Mouse (Mus musculus) intestine, embryonic 16.5 days (tissue): ENCODE results near the gene Arl2bp. TPM values are rescaled to one million over a fixed set of nuclear protein-coding genes. Genes with fewer than 3 reads are reported as not detected.

ENCODE experiments used
- ATAC-seq: fragments of 200-750 bp; cut with Nextera tagmentation; 2 replicates; pipeline ENCODE4 v1.8.0; 2017; ENCODE audit warnings: moderate TSS enrichment, moderate library complexity
- H3K27ac ChIP-seq: fragments of 300-500 bp; sonication (generic); 2 replicates; pipeline ENCODE4 v1.5.1; 2014; ENCODE audit warnings: mild to moderate bottlenecking, low read length
- H3K27me3 ChIP-seq: fragments of 300-500 bp; sonication (generic); replicated peaks from 2 replicates; pipeline ENCODE4 v1.6.1; 2014; ENCODE audit warnings: low read length, control low read depth, mixed read lengths; ENCODE audit not compliant: control insufficient read depth, insufficient read depth
- H3K36me3 ChIP-seq: fragments of 300-500 bp; sonication (generic); 2 replicates; pipeline ENCODE4 v1.6.1; 2014; ENCODE audit warnings: low read length, control low read depth; ENCODE audit not compliant: control insufficient read depth, insufficient read depth
- H3K4me1 ChIP-seq: fragments of 300-500 bp; sonication (generic); 2 replicates; pipeline ENCODE4 v1.6.1; 2014; ENCODE audit warnings: low read length, control low read depth, mixed read lengths; ENCODE audit not compliant: control insufficient read depth, insufficient read depth
- H3K4me2 ChIP-seq: fragments of 300-500 bp; sonication (generic); 2 replicates; pipeline ENCODE4 v1.6.1; 2014; ENCODE audit warnings: low read depth, low read length, control low read depth
- H3K4me3 ChIP-seq: fragments of 300-500 bp; sonication (generic); 2 replicates; pipeline ENCODE4 v1.5.1; 2014; ENCODE audit warnings: mild to moderate bottlenecking, low read length
- H3K9ac ChIP-seq: fragments of 300-500 bp; sonication (generic); 2 replicates; pipeline ENCODE4 v1.6.1; 2014; ENCODE audit warnings: low read depth, low read length
- H3K9me3 ChIP-seq: fragments of 300-500 bp; sonication (generic); 2 replicates; pipeline ENCODE4 v1.6.1; 2016; ENCODE audit warnings: low read length, control low read depth; ENCODE audit not compliant: control insufficient read depth
- WGBS: fragments of 180-500 bp; shearing (Covaris S2); extraction: QIAGEN DNeasy Blood & Tissue Kit; methylation state at CpG from one replicate; pipeline ENCODE4 v1.1.7; 2014; 5-methylcytosine and 5-hydroxymethylcytosine counted together
- polyA plus RNA-seq: library from polyadenylated mRNA; unstranded; fragments of >200 nt; fragmentation: Nextera tagmentation; extraction: Ambion mirVana; gene quantifications from 2 replicates; pipeline ENCODE4 v1.2.1, GENCODE M21; 2015

The Arl2bp gene
- polyA plus RNA-seq, 1 experiment from 2014 or later = 104 TPM

- no peak overlapping the region for H3K9ac ChIP-seq
- no peaks in the 10 kb centered on the region for H3K9me3 ChIP-seq
- WGBS = 70% methylated on average over 4 of the region's 4 CpGs
- no peak for ATAC-seq
- H3K27me3 ChIP-seq = peaks cover 13% of the 10 kb centered on the region
- no peak overlapping the region for H3K4me2 ChIP-seq
- H3K27ac ChIP-seq = no peak overlapping the region
- H3K4me1 ChIP-seq = peaks cover 2% of the 10 kb centered on the region; the same call in 1 of the 2 replicates
- no peaks in the 10 kb centered on the region for H3K36me3 ChIP-seq
- H3K4me3 ChIP-seq = no peak overlapping the region
Observed at GRCm38 (mm10) chr8:94700421-94700935, 34.1 kb downstream of the Arl2bp start.

DNA sequence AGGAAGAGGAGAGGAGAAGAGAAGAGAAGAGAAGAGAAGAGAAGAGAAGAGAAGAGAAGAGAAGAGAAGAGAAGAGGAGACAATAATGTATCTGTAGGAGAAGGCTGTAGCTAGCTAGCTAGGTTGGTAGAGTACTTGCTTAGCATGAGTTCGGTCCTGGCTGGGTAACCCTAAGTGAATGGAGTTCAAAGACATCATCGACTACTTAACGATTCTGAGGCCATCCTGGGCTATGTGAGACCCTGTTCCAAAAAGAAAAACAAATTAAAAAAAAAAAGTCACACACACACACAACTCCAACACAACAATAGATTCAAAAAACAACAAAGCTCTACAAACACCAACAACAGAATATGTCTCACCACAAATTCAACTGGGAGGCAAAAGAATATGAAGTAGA, 35.8 kb downstream of the Arl2bp start:
- H3K4me2 ChIP-seq = peak overlapping the region; percentile 62; the same call in 1 of the 2 replicates

DNA sequence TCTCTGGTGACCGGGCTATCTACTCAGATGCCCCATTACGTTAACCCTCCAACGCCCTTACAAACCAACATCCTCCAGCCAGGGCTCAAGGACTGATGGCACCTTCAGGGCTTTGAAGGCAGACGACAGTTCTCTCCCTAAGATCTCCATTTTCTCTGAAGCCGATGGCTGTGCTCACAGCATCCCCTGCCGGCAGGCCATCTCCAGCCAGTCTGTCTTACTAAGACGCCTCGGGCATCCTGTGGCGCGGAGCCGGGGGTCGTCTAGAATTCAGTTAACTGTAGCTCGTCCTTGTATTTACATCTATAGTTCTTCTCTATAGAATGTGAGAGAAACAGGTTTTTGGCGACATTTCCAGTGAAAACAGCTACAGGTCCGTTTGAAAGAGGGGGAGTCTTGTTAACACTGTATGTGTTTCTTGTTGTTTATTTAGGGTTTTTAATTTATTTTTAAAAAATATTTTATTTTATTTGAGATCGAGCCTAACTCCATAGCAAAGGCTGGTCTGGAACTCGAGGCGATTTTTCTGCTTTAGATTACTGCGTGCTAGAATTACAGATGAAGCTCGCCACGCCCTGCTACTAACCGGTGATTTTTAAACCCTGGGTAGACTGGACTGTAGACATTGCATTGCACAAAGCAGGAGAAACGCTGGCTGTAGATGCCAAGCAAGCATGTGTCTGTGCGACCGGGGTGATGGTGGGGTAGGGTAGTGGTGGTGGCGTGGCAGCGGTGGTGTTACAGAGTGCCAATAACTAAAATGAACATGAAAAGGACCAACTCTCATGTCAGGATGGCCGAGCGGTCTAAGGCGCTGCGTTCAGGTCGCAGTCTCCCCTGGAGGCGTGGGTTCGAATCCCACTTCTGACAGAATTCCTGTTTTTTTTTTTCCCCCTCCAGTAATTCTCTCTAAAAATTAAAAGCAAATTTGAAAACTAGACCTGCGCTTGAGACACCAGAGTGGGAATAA, 36.7 kb downstream of the Arl2bp start:
- peak overlapping the region; percentile 49 for H3K9ac ChIP-seq

More for the DNA sequence above, 35.8 kb downstream of the Arl2bp start:
- 0 out of 2 replicates have a peak, but pooled peaks cover 5% of the 10 kb centered on the region for H3K4me1 ChIP-seq
- H3K27ac ChIP-seq = no peak overlapping the region
- H3K36me3 ChIP-seq = no peaks in the 10 kb centered on the region
- 0 out of 2 replicates have a peak, but pooled peaks cover 3% of the 10 kb centered on the region for H3K27me3 ChIP-seq
- ATAC-seq = no peak
- no peak overlapping the region for H3K4me3 ChIP-seq
- H3K9me3 ChIP-seq = no peaks in the 10 kb centered on the region
- no peak overlapping the region for H3K9ac ChIP-seq
- WGBS = 63% methylated on average over 3 of the region's 3 CpGs

DNA sequence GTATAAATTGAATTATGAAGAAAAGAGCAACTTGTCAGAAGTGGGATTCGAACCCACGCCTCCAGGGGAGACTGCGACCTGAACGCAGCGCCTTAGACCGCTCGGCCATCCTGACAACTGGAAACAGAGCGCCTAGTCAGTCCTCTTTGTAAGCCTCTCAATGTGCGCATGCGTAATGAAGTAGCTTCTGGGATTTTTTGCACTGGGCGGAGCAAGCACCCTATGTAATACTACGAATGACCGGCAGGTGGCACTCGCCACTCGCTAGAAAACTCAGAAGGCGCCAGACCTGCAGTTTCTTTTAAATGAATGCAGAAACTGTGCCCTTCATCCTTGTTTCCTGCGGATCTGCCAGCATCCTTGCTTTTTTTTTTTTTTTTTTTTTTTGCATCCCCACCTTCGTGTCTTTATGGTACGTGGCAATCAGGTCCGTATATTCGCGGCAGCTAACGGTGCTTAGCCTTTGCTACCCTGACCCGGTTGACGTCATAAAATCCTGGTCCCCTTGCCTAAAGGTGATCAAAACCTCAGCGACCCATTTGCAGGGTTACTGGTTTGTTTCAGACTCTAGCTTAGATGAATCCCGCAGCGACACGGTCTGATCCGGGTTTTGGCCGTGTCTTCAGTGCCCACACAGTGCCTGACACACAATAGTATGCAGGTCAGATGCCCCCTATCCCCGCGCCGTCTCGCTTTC, 37.7 kb downstream of the Arl2bp start:
- Histone ChIP-seq H3K4me3 (peak overlapping the region; percentile 44), H3K27me3 (no peaks in the 10 kb centered on the region), H3K36me3 (no peaks in the 10 kb centered on the region), H3K4me2 (peak overlapping the region; percentile 72), H3K9me3 (no peaks in the 10 kb centered on the region), H3K27ac (no peak overlapping the region), H3K4me1 (0 out of 2 replicates have a peak, but pooled peaks cover 5% of the 10 kb centered on the region), H3K9ac (peak overlapping the region; percentile 52)
- peak; percentile 90 for ATAC-seq
- under 1% methylated on average over 35 of the region's 35 CpGs for WGBS

More for the DNA sequence above, 36.7 kb downstream of the Arl2bp start:
- peak; percentile 90 for ATAC-seq
- Histone ChIP-seq H3K4me1 (0 out of 2 replicates have a peak, but pooled peaks cover 5% of the 10 kb centered on the region), H3K27ac (no peak overlapping the region; the same call in 1 of the 2 replicates), H3K4me3 (peak overlapping the region; percentile 58), H3K36me3 (no peaks in the 10 kb centered on the region), H3K27me3 (no peaks in the 10 kb centered on the region), H3K4me2 (peak overlapping the region; percentile 62), H3K9me3 (no peaks in the 10 kb centered on the region)
- under 1% methylated on average over 35 of the region's 35 CpGs for WGBS

GRCm38 (mm10) chr8:94704669-94704984, 38.2 kb downstream of the Arl2bp start:
- 0 out of 2 replicates have a peak, but pooled peaks cover 5% of the 10 kb centered on the region for H3K4me1 ChIP-seq
- no peaks in the 10 kb centered on the region for H3K9me3 ChIP-seq
- H3K27me3 ChIP-seq = no peaks in the 10 kb centered on the region
- 16% methylated on average over 9 of the region's 9 CpGs for WGBS
- H3K36me3 ChIP-seq = no peaks in the 10 kb centered on the region
- peak overlapping the region; percentile 72 for H3K4me2 ChIP-seq
- peak overlapping the region; percentile 44 for H3K4me3 ChIP-seq
- peak overlapping the region; percentile 52 for H3K9ac ChIP-seq
- no peak overlapping the region for H3K27ac ChIP-seq
- no peak for ATAC-seq

GRCm38 (mm10) chr8:94705581-94706245, 39.3 kb downstream of the Arl2bp start:
- 82% methylated on average over 10 of the region's 10 CpGs for WGBS
- H3K9ac ChIP-seq = no peak overlapping the region; the same call in 1 of the 2 replicates
- no peak overlapping the region for H3K4me2 ChIP-seq
- no peak overlapping the region for H3K27ac ChIP-seq
- H3K4me3 ChIP-seq = no peak overlapping the region
- H3K27me3 ChIP-seq = no peaks in the 10 kb centered on the region
- no peaks in the 10 kb centered on the region for H3K9me3 ChIP-seq
- H3K4me1 ChIP-seq = 0 out of 2 replicates have a peak, but pooled peaks cover 5% of the 10 kb centered on the region
- ATAC-seq = no peak
- H3K36me3 ChIP-seq = no peaks in the 10 kb centered on the region

- 77% methylated on average over 9 of the region's 9 CpGs for WGBS
- no peaks in the 10 kb centered on the region for H3K36me3 ChIP-seq
- no peaks in the 10 kb centered on the region for H3K27me3 ChIP-seq
- no peaks in the 10 kb centered on the region for H3K9me3 ChIP-seq
- H3K27ac ChIP-seq = no peak overlapping the region
- 0 out of 2 replicates have a peak, but pooled peaks cover 5% of the 10 kb centered on the region for H3K4me1 ChIP-seq
- no peak overlapping the region for H3K4me3 ChIP-seq
- no peak overlapping the region for H3K4me2 ChIP-seq
- no peak for ATAC-seq
- H3K9ac ChIP-seq = no peak overlapping the region
Observed at GRCm38 (mm10) chr8:94706732-94707395, 40.5 kb downstream of the Arl2bp start.

- Histone ChIP-seq H3K9me3 (no peaks in the 10 kb centered on the region), H3K4me3 (no peak overlapping the region), H3K4me2 (no peak overlapping the region), H3K27ac (no peak overlapping the region), H3K9ac (no peak overlapping the region), H3K36me3 (no peaks in the 10 kb centered on the region), H3K27me3 (no peaks in the 10 kb centered on the region), H3K4me1 (0 out of 2 replicates have a peak, but pooled peaks cover 5% of the 10 kb centered on the region)
- 62% methylated on average over 8 of the region's 8 CpGs for WGBS
- no peak for ATAC-seq
Observed at GRCm38 (mm10) chr8:94710336-94710735, 43.9 kb downstream of the Arl2bp start.
